Mouse (Mus musculus): ENCODE measurements at regions not wholly inside any gene's neighbourhood (a gene's known extent, or its start where the extent isn't known, plus 50 kb on each side); places are given as distances from the start of the nearest gene placed in this dataset.

DNA sequence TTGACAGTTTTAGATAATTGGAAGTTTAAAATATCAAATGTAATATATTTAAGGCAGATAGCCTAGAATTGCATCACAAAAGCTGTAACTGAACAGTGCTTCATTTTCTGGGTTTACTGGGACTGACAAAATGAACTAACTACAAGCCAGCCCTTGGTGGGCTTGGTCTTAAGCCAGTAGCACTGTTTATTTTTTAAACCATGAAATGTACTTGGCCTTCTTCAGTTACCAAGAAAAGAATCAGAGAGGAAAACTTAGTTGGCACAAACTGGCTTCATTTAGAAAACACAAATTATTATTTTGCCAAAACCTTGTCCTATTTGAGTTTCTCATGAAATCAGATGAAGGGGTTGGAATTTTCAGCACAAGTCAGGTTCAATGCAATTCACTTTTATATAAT, 989.8 kb upstream of the Zeb2 start:
- DNase-seq, result no peak

DNA sequence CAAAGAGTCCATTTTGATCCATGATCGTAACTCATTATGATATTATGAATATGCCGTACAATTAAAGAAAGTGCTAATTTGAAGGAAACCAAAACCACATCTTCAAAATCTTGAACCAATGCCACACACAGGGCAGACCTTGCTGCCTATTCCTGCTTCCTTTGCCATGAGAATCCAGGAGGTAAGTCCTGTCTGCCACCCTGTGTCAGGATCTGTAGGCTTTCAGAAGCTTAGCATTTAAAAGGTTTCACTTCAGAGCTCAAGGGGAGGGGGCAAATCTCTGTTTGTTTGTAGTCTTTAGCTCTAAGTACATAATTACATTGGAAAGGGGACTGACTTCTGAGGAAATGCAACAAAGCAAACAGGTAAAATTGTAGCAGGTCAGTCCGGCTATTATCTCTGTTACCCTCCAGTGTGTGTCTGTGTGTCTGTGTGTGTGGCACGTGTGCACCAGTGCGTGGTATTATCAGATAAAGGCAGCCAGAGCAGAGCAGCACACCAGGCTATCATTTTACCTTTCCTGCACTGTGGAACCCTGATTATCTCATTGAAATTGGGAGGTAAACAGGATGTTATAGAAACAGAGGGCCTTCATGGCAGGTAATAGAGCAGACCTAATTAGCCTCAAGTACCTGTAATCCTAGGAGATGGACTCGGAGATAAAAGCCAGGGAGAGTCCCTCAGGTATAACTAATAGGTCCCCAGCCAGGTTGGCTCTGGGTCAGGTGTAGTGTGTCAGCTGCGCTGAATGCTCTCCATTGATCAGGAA, 948.0 kb upstream of the Zeb2 start:
- DNase-seq, result no peak

GRCm38 (mm10) chr2:46055729-46056128, 938.5 kb upstream of the Zeb2 start:
- no peak for DNase-seq

DNA sequence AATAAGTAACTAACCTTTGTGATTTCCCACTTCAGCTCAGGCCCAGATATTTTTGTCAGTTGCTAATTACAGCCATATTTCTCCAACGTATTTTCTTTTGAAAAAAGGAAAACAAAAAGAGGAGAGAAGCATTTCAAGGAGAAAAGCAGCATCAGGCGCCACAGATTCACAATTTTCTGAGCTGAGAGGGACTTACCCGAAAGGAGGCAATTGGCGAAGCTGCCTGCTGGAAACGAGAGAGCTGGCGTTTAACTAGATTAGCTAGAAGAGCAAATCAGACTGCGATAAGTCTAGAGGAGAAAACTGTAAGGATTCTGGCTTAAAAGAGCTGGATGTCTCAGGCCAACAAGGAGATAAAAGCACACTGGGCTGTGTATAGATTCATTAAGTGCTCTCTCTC, 937.7 kb upstream of the Zeb2 start:
- DNase-seq, result no peak

DNA sequence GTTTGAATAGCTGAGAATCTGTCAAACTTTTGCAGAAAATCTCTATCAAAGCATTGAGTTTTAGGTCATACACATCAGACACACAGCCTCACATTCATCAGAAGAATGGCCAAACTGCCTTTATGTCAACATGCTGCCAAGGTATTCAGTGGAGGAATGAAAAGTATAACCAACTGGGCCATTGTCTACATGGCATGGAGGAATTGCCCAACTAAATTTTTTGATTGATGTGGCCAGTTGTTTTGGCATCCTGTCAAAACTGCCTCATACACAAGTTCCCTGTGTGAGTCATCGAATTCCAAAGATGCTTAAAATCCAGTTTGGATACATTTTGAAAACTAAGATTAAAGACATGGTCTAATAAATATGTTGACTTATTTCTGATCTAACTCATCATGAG, 904.7 kb upstream of the Zeb2 start:
- DNase-seq, result no peak

GRCm38 (mm10) chr2:46013771-46014269, 896.6 kb upstream of the Zeb2 start:
- DNase-seq, result no peak

GRCm38 (mm10) chr2:46012716-46013115, 895.5 kb upstream of the Zeb2 start:
- DNase-seq, result no peak

DNA sequence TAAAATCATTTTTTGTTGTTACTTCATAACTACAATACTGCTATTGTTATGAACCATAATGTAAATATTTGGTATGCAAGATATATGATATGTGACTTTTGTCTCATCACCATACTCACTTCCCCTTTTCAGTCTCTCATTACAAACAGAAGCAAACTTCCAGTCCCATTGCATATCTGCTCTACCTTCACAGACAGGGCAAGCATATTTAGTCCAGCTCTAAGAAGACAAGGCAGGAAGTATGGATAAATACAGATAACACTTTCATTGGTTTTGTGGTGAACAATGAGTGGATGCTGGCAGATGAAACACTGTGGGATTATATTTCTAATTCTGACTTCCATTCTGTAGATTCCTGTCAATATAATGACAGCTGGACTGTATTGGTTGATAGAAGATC, 858.0 kb upstream of the Zeb2 start:
- DNase-seq, result no peak

DNA sequence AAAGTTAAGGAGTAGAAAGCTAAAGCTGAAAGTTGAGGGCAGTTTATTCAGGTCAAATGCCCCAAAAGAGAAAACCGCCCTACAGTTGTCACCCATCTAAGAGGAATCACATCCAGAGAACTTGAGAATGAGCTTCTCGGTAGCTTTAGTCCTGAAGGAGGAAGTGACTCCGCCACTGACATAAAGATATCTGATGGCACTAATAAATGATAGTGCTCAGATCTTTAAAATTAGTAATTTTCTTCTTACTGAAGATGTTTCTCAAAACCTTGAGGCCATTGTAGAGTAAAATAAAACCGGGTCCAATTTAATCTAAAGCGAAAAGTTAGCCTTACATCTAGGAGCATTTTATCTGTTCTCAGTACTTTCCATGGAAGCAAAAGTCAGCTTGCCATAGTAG, 851.4 kb upstream of the Zeb2 start:
- DNase-seq, result no peak

DNA sequence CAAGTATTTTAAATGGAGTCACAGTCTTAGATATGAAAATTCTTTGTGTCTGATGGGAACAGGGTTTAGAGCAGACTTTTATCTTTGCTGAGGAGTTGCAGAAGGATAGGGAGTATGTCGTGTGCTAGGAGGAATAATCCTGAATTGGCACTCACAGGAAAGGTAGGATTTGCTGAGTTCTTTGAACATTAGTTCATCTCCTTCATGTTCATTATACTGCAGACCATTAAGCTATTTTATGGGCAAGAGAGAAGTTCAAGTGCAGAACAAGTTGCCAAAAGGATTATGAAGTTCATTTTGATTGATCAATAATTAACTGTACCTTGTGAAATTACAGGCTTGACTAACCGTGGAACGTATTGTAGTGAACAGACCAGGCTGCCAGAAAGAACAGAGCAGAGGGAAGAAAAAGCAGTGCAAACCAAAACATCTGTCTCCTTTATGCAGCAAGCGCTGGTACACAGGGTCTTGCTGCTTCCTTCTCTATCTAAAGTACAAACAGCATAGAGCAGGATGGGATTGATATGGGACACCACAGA, 839.7 kb upstream of the Zeb2 start:
- no peak for DNase-seq

GRCm38 (mm10) chr2:45948758-45949157, 831.6 kb upstream of the Zeb2 start:
- DNase-seq, result no peak

DNA sequence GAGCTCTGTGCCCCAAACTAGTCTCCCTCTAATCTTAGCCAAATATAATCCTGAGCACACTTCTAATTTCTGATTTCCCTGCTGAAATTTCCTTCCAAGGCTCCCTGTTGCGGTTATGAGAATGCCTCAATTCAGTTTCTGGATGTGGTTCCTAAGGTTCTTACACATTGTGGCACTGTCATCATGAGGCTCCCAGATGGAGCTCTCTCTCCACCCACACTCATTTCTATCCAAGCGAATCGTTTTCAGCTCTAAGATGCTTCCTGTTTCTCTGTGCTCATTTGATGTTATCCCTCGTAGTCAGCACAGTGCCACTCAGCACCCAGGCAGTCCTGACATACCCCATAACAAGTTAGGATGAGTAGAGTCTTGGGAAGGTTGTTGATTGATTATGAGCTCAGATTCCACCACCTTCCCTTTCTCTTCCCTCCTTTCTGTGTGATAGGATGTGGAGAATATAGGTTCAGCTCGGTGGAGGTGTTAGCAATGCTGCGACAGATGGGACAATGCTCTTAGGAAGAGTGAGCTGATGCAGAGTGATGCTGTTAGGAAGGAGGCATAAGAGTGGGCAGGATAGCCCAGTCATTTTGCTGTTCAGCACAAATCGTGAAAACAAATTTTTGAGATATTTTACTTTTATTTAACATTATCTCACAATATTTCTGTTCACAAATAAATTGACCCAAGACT, 808.7 kb upstream of the Zeb2 start:
- DNase-seq, result no peak

DNA sequence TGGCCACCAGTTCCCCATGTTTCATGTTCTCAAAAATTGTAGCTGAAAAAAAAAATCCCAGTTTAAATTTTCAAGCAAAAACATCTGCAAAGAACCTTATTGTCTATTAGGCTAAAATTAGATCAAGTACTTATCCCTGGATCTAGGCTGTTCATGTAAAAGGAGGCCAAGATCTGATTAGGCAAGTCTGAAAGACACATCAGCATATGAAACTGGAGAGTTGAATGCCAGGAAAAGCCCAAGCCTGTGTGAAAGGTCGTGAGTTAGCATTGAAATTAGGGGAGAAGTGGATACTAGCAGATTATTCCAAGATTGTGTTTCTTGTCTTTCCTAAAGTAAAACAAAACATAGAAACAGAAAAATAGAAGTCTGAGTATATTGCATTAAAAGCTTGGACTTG, 791.7 kb upstream of the Zeb2 start:
- DNase-seq, result no peak

- DNase-seq, result no peak
Observed at GRCm38 (mm10) chr2:45904623-45905235, 787.5 kb upstream of the Zeb2 start.

- DNase-seq, result no peak
Observed at GRCm38 (mm10) chr2:45904090-45904489, 786.9 kb upstream of the Zeb2 start.

GRCm38 (mm10) chr2:45903350-45903749, 786.2 kb upstream of the Zeb2 start:
- no peak for DNase-seq

DNA sequence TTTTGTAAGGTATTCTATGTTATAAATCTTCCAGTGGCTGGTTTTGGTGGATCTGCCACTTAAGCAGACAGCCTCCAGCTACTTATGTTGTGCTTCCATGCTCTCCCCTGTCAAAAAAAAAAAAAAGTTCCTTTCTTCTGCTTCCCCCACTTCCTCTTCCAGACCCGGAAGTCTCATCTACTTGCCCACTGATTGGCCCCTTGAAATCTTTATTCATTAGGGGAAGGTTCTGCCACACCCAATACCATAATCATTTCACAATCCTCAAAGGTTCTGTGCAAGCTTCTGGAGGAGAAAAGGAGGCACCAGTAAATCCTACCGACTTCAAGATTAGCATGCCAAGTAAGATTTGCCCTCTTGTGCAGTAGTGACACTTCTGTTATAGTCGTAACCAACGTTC, 784.7 kb upstream of the Zeb2 start:
- no peak for DNase-seq

DNA sequence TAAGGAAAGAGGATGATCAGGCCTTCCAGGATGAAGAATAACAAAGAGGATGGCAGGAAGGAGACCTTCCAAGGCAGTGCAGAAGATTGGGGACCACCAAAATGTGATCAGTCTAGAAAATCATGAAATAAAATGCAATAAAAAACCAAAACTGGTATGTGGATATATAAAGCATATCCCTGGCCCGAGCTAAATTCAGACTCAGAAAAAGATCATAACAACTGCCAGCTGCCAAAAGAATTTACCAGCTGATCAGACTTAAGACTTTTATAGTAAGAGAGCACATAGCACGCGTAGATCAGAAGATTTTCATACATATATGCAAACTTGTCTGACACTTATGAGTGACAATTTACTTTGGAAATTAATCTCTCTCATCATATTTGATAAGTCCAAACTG, 767.5 kb upstream of the Zeb2 start:
- no peak for DNase-seq

DNA sequence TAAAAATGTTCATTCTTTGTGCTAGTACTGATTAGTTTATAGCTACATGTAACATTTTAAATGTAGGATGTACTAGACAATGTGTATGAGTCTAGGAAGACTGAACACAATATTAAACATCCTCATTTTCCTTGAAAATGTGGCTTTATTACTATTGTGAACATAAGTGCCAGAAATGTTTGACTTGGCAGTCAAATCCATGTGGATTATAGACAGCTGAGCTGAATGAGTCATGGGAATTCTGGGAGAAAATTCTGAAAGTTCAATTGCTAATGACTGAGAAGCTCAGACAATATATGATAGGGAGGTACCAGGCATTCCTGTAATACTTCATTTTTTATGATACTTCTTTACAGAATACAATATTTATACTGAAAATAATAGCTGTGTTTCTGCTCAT, 761.5 kb upstream of the Zeb2 start:
- no peak for DNase-seq

DNA sequence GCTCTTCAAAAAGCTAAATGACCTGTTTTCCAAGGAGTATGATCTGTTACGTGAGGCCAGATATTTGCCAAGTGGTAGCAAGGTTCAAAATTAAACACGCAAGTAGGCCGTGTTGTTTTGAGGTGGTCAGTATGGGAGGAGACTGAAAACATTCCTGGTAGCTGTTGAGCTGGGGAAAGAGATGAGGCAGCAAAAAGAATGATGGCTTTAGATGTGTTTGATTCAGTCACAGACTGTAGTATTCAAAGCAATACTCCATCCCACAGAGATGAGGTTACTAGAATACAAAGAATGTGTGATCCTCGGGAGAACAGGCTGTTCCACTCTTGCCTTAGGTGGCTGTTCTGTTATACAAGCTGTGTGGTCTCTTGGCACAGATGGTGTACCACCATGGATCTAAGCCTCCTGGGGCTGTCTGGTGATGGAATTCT, 742.7 kb upstream of the Zeb2 start:
- DNase-seq, result no peak

- no peak for DNase-seq
Observed at GRCm38 (mm10) chr2:45859445-45859844, 742.2 kb upstream of the Zeb2 start.

- DNase-seq, result no peak
Observed at GRCm38 (mm10) chr2:45850018-45850605, 732.9 kb upstream of the Zeb2 start.

GRCm38 (mm10) chr2:45840389-45840788, 723.2 kb upstream of the Zeb2 start:
- no peak for DNase-seq
